Mouse (Mus musculus) frontal cortex, adult 2 months (tissue): ENCODE data around the gene Gpr39. TPM values are rescaled to one million over a fixed set of nuclear protein-coding genes. Genes with fewer than 3 reads are reported as not detected.

Experiments
- DNase-seq, 2 experiments: peaks; one replicate each; pipeline ENCODE4 v3.0.0; 2022; ENCODE audit warnings: low spot score in 1 of 2; ENCODE audit errors: extremely low spot score in 1 of 2
- polyA plus RNA-seq: library from polyadenylated mRNA; depleted of rRNA; stranded (reverse); fragments of >200 nt; gene quantifications from 2 replicates; pipeline ENCODE4 v1.2.3, GENCODE M21; 2012

Gene Gpr39
- polyA plus RNA-seq, 1 experiment = 0.10 TPM

- no peak for DNase-seq
Observed at GRCm38 (mm10) chr1:125687701-125688420, 11.1 kb downstream of the Gpr39 start.

GRCm38 (mm10) chr1:125693541-125693940 lies 16.7 kb downstream of the Gpr39 start:
- no peak for DNase-seq

- no peak for DNase-seq
Observed at GRCm38 (mm10) chr1:125694338-125694737, 17.5 kb downstream of the Gpr39 start.

- no peak for DNase-seq
Observed at GRCm38 (mm10) chr1:125701101-125701590, 24.4 kb downstream of the Gpr39 start.

GRCm38 (mm10) chr1:125701773-125702172 lies 25.0 kb downstream of the Gpr39 start:
- no peak for DNase-seq

GRCm38 (mm10) chr1:125702326-125702725 lies 25.5 kb downstream of the Gpr39 start:
- no peak for DNase-seq

- DNase-seq = no peak
Observed at GRCm38 (mm10) chr1:125705412-125705811, 28.6 kb downstream of the Gpr39 start.

- no peak for DNase-seq
Observed at GRCm38 (mm10) chr1:125715286-125715685, 38.5 kb downstream of the Gpr39 start.

- no peak for DNase-seq
Observed at GRCm38 (mm10) chr1:125716241-125716640, 39.4 kb downstream of the Gpr39 start.

- DNase-seq = no peak
Observed at GRCm38 (mm10) chr1:125717906-125718305, 41.1 kb downstream of the Gpr39 start.

GRCm38 (mm10) chr1:125719127-125719526 lies 42.3 kb downstream of the Gpr39 start:
- no peak for DNase-seq

GRCm38 (mm10) chr1:125721104-125721758 lies 44.4 kb downstream of the Gpr39 start:
- DNase-seq = no peak

- peak; percentile 32 to 81 for DNase-seq
Observed at GRCm38 (mm10) chr1:125724304-125724703, 47.5 kb downstream of the Gpr39 start.

- no peak for DNase-seq
Observed at GRCm38 (mm10) chr1:125729025-125729565, 52.3 kb downstream of the Gpr39 start.

- peak in 1 of 2 experiments; percentile 15 for DNase-seq
Observed at GRCm38 (mm10) chr1:125729731-125730536, 53.1 kb downstream of the Gpr39 start.

GRCm38 (mm10) chr1:125730537-125730880 lies 53.7 kb downstream of the Gpr39 start:
- no peak for DNase-seq

GRCm38 (mm10) chr1:125731854-125732253 lies 55.1 kb downstream of the Gpr39 start:
- no peak for DNase-seq

- no peak for DNase-seq
Observed at GRCm38 (mm10) chr1:125744766-125745165, 68.0 kb downstream of the Gpr39 start.

GRCm38 (mm10) chr1:125755335-125755996 lies 78.7 kb downstream of the Gpr39 start:
- DNase-seq = no peak

GRCm38 (mm10) chr1:125759972-125760695 lies 83.3 kb downstream of the Gpr39 start:
- peak in 1 of 2 experiments; percentile 1 for DNase-seq
